Mouse (Mus musculus): ENCODE results near the gene Tgm6.

DNA sequence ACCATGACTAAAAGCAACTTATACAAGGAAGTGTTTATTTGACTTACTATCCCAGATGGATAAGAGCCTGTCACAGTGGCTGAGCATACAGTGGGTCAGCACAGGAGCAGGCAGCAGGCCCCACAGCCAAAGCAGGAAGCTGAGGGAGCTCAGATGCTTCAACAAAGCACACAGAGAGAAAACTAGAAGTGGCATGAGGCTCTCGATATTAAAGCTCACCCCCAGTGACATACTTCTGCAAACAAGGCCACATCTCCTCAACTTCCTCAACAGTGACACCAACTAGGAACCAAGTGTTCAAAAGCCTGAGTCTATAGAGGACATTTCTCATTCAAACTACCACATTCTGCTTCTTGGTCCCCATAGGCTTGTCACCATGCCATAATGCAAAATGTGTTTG is 17.5 kb downstream of the Tgm6 start:
- TF ChIP-seq GATA1 (IDR thresholded peaks at IDR 0.05; ENCODE audit: low read length): no peak
- no peak for TF ChIP-seq TAL1 (IDR thresholded peaks at IDR 0.05; ENCODE audit: low read length)
